Mouse (Mus musculus): ENCODE measurements around the gene Atg4d. TPM values are rescaled to one million over a fixed set of nuclear protein-coding genes. Genes with fewer than 3 reads are reported as not detected.
"Not testable (repeated sequence)": the region's sequence is repeated elsewhere in the genome, so short reads cannot be mapped to it uniquely, and the experiment has no call there.

Atg4d gene
- polyA plus RNA-seq, 1 experiment from 2014 or later = 95.3 TPM

DNA sequence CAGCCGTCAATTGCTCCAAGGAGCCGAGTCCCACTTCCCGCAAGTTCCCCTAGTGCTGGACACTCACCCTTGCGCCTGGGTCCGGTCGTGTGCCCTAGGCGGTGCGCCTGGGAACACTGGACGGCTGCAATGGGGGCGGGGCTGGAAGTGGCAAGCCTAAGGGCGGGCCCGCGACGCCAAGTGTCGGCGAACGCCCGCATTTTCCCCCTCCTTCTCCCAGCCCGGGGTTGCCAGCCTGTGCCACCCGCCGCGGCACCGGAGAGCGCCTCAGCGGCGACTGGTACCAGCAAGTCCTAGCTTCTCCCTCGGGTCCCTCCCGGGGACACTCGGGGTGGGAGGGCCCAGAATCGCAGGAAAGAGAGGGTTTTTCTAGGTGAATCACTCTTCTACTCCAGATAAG, 16.8 kb upstream of the Atg4d start, which contains the start of gene S1pr5:
TSS of gene S1pr5 (minus strand) at position 118 of the 400 bp plus-strand sequence.
- ATAC-seq (ENCODE audit: low read depth) = peak; percentile 40; the same call in 1 of the 2 replicates
- H3K27me3 ChIP-seq (ENCODE audit: control insufficient read depth, insufficient read depth, low read depth, low read length) = peaks cover 85% of the 10 kb centered on the region
- WGBS (ENCODE audit: insufficient replicate concordance) = 3% methylated on average over 30 of the region's 30 CpGs
- H3K36me3 ChIP-seq (ENCODE audit: control insufficient read depth, insufficient read depth) = no peaks in the 10 kb centered on the region
- H3K4me1 ChIP-seq (ENCODE audit: control insufficient read depth, low read depth, low read length) = peaks cover 19% of the 10 kb centered on the region
- H3K9me3 ChIP-seq (replicated peaks; ENCODE audit: control insufficient read depth, low read length) = no peaks in the 10 kb centered on the region
- H3K4me2 ChIP-seq (ENCODE audit: low read depth, low read length) = peak within 1 kb of the TSS; percentile 48
- no peak within 1 kb of the TSS for H3K27ac ChIP-seq (ENCODE audit: low read length)
- H3K4me3 ChIP-seq (ENCODE audit: low read depth, low read length) = peak within 1 kb of the TSS; percentile 40
- 0 out of 2 replicates have a peak within 1 kb of the TSS, but pooled peaks have one; percentile 33 for H3K9ac ChIP-seq (ENCODE audit: low read depth, low read length)

DNA sequence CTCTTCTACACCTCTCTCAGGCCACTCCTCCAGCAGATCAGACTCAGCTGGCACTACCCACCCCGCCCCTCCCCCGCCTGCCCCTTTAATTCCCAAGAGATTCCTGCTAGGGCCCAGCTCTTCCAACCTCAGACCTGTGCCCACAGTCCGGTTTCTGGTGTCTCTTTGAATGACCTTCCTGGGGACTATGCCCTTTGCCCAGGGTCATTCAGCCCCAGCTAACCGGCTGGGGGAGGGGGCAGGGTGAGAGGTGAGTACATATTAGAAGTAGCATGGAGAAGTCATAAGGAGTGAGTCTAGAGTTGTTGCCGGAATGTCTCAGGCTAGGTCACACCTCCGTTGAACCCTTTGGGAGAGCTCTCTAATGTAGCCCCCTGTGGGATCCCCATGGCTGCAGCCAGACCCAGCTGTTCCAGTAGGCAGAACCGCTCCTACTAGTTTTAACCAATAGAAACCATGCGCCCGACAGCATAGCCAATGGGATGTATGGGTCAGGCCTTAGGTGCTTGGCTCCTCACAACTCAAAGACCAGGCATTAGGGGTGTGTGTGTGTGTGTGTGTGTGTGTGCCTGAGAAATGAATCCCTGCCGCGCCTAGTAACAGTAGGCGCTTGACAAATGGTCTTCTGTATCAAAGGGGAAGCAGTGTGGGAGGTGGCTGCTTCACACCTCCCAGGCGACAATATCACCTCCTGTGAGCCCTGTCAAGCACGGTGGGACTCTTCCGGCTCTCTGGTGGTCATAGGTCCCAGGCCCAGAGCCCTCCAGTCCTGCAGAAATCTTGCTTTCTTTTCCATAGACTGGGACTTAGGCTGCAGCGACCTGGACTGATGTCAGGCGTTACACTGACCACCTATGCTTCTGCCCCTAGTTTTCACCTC, 15.2 kb upstream of the Atg4d start:
- H3K9me3 ChIP-seq (replicated peaks; ENCODE audit: control insufficient read depth, low read length) = no peaks in the 10 kb centered on the region
- H3K36me3 ChIP-seq (ENCODE audit: control insufficient read depth, insufficient read depth) = no peaks in the 10 kb centered on the region
- H3K9ac ChIP-seq (ENCODE audit: low read depth, low read length) = no peak overlapping the region
- WGBS (ENCODE audit: insufficient replicate concordance) = 24% methylated on average over 17 of the region's 17 CpGs
- no peak overlapping the region for H3K4me3 ChIP-seq (ENCODE audit: low read depth, low read length)
- H3K27ac ChIP-seq (ENCODE audit: low read length) = no peak overlapping the region
- no peak overlapping the region for H3K4me2 ChIP-seq (ENCODE audit: low read depth, low read length)
- ATAC-seq (ENCODE audit: low read depth) = peak; percentile 59
- peaks cover 10% of the 10 kb centered on the region for H3K4me1 ChIP-seq (ENCODE audit: control insufficient read depth, low read depth, low read length)
- peaks cover 69% of the 10 kb centered on the region for H3K27me3 ChIP-seq (ENCODE audit: control insufficient read depth, insufficient read depth, low read depth, low read length)

DNA sequence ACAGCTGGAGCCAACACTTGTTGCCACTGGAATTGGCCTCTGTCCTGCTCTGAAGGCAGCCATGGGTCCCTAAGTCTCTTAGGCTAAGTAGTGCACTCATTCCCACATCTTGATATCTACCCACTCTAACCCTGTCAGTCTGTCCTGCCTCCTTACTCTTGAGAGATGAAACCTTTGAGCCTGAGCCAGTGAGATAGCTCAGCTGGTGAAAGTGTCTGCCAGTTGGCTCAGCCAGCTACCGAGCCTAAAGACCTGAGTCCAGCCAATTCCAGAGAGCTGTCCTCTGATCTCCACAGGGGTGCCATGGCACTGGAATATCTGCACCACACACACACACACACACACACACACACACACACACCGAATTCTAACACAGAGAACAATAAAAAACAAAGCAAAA, 14.6 kb upstream of the Atg4d start:
- no peak overlapping the region for H3K4me2 ChIP-seq (ENCODE audit: low read depth, low read length)
- ATAC-seq (ENCODE audit: low read depth) = no peak
- no peaks in the 10 kb centered on the region for H3K9me3 ChIP-seq (replicated peaks; ENCODE audit: control insufficient read depth, low read length)
- no peak overlapping the region for H3K9ac ChIP-seq (ENCODE audit: low read depth, low read length)
- H3K4me3 ChIP-seq (ENCODE audit: low read depth, low read length) = no peak overlapping the region
- H3K27me3 ChIP-seq (ENCODE audit: control insufficient read depth, insufficient read depth, low read depth, low read length) = peaks cover 63% of the 10 kb centered on the region
- H3K4me1 ChIP-seq (ENCODE audit: control insufficient read depth, low read depth, low read length) = peaks cover 9% of the 10 kb centered on the region; the same call in 1 of the 2 replicates
- 29% methylated on average over 2 of the region's 2 CpGs for WGBS (ENCODE audit: insufficient replicate concordance)
- no peaks in the 10 kb centered on the region for H3K36me3 ChIP-seq (ENCODE audit: control insufficient read depth, insufficient read depth)
- H3K27ac ChIP-seq (ENCODE audit: low read length) = no peak overlapping the region

DNA sequence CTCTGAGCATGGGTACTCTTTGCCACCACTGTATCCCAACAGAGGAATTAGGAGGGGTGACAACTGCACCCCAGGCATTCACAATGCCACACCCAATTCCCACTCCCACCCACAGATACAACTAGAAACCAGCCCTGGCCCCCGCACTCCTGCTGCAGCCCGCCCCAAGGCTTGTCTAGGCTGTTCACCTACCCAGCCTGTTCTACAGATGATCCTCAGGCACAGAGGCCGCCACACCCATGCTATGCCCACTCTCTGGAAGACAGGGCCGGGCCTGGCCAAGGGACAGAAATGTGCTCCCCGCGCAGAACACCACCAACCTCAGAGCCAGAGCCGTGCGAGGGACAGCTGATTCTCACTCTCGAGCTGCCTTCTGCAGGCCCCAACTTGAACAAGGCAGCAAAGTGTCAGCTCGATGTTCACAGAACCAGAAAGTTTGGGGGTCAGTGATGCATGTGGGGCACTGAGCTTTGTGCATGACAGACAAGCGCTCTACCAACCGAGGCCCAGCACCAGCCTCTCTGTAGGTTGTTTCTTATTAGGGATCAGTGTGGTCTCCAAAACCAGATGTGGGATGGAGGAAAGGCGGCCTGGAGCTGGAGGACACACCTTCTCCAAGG, 13.9 kb upstream of the Atg4d start:
- 68% methylated on average over 13 of the region's 13 CpGs for WGBS (ENCODE audit: insufficient replicate concordance)
- Histone ChIP-seq H3K9me3 (replicated peaks; ENCODE audit: control insufficient read depth, low read length) (no peaks in the 10 kb centered on the region), H3K27ac (ENCODE audit: low read length) (no peak overlapping the region), H3K27me3 (ENCODE audit: control insufficient read depth, insufficient read depth, low read depth, low read length) (peaks cover 56% of the 10 kb centered on the region), H3K36me3 (ENCODE audit: control insufficient read depth, insufficient read depth) (no peaks in the 10 kb centered on the region), H3K4me2 (ENCODE audit: low read depth, low read length) (no peak overlapping the region), H3K4me3 (ENCODE audit: low read depth, low read length) (no peak overlapping the region), H3K4me1 (ENCODE audit: control insufficient read depth, low read depth, low read length) (peaks cover 9% of the 10 kb centered on the region; the same call in 1 of the 2 replicates), H3K9ac (ENCODE audit: low read depth, low read length) (no peak overlapping the region)
- no peak for ATAC-seq (ENCODE audit: low read depth)

DNA sequence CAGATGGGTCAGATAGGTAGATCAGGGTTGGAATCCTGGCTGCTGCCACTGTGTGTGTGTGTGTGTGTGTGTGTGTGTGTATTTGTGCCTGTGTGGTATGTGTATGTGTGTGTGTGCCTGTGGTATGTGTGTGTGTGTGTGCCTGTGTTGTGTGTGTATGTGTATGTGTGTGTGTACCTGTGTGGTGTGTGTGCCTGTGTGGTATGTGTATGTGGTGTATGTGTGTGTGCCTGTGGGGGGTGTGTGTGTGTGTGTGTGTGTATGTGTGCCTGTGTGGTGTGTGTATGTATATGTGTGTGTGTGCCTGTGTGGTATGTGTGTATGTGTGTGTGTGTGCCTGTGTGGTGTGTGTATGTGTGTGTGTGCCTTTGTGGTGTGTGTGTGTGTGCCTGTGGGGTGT, 10.4 kb upstream of the Atg4d start:
- peaks cover 25% of the 10 kb centered on the region for H3K27me3 ChIP-seq (ENCODE audit: control insufficient read depth, insufficient read depth, low read depth, low read length)
- ATAC-seq (ENCODE audit: low read depth) = no peak
- H3K36me3 ChIP-seq (ENCODE audit: control insufficient read depth, insufficient read depth) = no peaks in the 10 kb centered on the region
- no peak overlapping the region for H3K4me2 ChIP-seq (ENCODE audit: low read depth, low read length)
- H3K4me1 ChIP-seq (ENCODE audit: control insufficient read depth, low read depth, low read length) = peaks cover 3% of the 10 kb centered on the region; the same call in 1 of the 2 replicates
- no peak overlapping the region for H3K9ac ChIP-seq (ENCODE audit: low read depth, low read length)
- H3K9me3 ChIP-seq (replicated peaks; ENCODE audit: control insufficient read depth, low read length) = no peaks in the 10 kb centered on the region
- no peak overlapping the region for H3K27ac ChIP-seq (ENCODE audit: low read length)
- no peak overlapping the region for H3K4me3 ChIP-seq (ENCODE audit: low read depth, low read length)

DNA sequence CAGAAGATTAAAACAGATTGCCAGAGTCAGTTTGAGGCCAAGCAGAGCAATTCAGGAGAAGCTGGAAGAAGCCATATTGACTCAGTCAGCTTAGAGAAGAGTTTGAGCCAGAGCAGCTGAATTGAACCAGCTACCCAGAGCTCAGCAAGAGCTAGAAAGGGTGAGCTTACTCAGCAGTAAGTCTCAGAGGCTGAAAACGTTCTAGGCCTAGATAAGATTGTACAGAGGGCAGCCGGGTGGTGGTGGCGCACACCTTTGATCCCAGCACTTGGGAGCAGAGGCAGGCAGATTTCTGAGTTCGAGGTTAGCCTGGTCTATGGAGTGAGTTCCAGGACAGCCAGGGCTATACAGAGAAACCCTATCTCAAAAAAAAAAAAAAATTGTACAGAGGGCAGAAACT, 8.7 kb upstream of the Atg4d start:
- H3K4me3 ChIP-seq (ENCODE audit: low read depth, low read length); H3K4me2 ChIP-seq (ENCODE audit: low read depth, low read length); H3K27ac ChIP-seq (ENCODE audit: low read length); H3K27me3 ChIP-seq (ENCODE audit: control insufficient read depth, insufficient read depth, low read depth, low read length); H3K9me3 ChIP-seq (replicated peaks; ENCODE audit: control insufficient read depth, low read length); H3K4me1 ChIP-seq (ENCODE audit: control insufficient read depth, low read depth, low read length); H3K9ac ChIP-seq (ENCODE audit: low read depth, low read length); H3K36me3 ChIP-seq (ENCODE audit: control insufficient read depth, insufficient read depth); ATAC-seq (ENCODE audit: low read depth): not testable (repeated sequence)
- WGBS (ENCODE audit: insufficient replicate concordance) = 54% methylated on average over 4 of the region's 4 CpGs

DNA sequence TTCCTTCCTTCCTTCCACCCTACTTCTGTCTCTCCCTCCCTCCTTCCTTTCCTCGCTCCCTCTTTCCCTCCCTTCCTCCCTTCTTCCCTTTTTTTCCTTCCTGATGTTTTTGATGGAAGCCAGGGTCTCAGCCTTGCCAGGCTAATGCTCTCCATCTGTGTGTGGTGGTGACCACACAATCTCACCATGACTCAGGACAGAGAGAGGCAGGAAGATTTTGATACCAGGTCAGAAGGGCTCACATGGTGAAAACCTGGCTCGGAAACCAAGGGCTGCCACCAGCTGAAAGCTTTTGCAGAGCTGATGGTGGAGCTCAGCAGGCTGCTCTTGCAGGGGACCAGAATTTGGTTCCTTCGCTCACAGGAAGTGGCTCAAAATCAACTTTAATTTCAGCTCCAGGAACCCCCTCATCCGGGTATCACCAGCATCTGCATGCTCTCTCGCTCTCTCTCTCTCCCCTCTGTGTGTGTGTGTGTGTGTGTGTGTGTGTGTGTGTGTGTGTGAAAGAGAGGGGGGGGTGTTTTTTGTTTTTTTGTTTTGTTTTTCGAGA, 4.5 kb upstream of the Atg4d start:
- ATAC-seq (ENCODE audit: low read depth) = no peak
- Histone ChIP-seq H3K9ac (ENCODE audit: low read depth, low read length) (no peak overlapping the region), H3K9me3 (replicated peaks; ENCODE audit: control insufficient read depth, low read length) (no peaks in the 10 kb centered on the region), H3K27me3 (ENCODE audit: control insufficient read depth, insufficient read depth, low read depth, low read length) (no peaks in the 10 kb centered on the region), H3K4me1 (ENCODE audit: control insufficient read depth, low read depth, low read length) (peaks cover 29% of the 10 kb centered on the region), H3K4me2 (ENCODE audit: low read depth, low read length) (no peak overlapping the region), H3K27ac (ENCODE audit: low read length) (no peak overlapping the region), H3K36me3 (ENCODE audit: control insufficient read depth, insufficient read depth) (no peaks in the 10 kb centered on the region), H3K4me3 (ENCODE audit: low read depth, low read length) (no peak overlapping the region)
- 55% methylated on average over 6 of the region's 6 CpGs for WGBS (ENCODE audit: insufficient replicate concordance)

DNA sequence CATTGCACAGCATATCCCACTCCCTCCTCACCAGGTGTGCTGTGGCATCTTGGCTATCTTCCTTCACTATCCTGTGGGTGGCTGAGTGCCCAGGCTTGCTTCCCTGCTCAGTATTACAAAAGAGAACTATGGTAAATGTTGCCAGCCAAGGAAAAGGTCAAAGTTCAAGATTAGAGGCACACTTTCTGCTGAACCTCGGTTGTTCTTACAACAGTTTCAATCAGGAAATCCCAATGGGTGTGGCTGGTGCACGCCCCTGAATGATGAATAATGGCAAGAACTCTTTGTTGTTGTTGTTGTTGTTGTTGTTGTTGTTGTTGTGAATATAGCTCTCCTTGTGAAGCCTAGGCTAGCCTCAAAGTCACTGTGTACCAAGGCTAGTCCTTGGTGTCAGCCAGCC, 3.3 kb upstream of the Atg4d start:
- H3K9me3 ChIP-seq (replicated peaks; ENCODE audit: control insufficient read depth, low read length) = no peaks in the 10 kb centered on the region
- H3K4me2 ChIP-seq (ENCODE audit: low read depth, low read length) = no peak overlapping the region
- peaks cover 4% of the 10 kb centered on the region for H3K36me3 ChIP-seq (ENCODE audit: control insufficient read depth, insufficient read depth)
- no peaks in the 10 kb centered on the region for H3K27me3 ChIP-seq (ENCODE audit: control insufficient read depth, insufficient read depth, low read depth, low read length)
- 28% methylated on average over 2 of the region's 2 CpGs for WGBS (ENCODE audit: insufficient replicate concordance)
- H3K27ac ChIP-seq (ENCODE audit: low read length) = no peak overlapping the region
- no peak overlapping the region for H3K4me3 ChIP-seq (ENCODE audit: low read depth, low read length)
- H3K4me1 ChIP-seq (ENCODE audit: control insufficient read depth, low read depth, low read length) = peaks cover 39% of the 10 kb centered on the region
- H3K9ac ChIP-seq (ENCODE audit: low read depth, low read length) = no peak overlapping the region
- ATAC-seq (ENCODE audit: low read depth) = no peak
